Mouse (Mus musculus): ENCODE data around the gene Sowahb. TPM values are rescaled to one million over a fixed set of nuclear protein-coding genes. Genes with fewer than 3 reads are reported as not detected.

The Sowahb gene
- polyA plus RNA-seq, 1 experiment from 2014 or later = not detected

- WGBS = 38% methylated on average over 5 of the region's 5 CpGs
- no peak overlapping the region for H3K4me2 ChIP-seq
Measured at GRCm38 (mm10) chr5:92998494-92999016, 46.3 kb downstream of the Sowahb start.

DNA sequence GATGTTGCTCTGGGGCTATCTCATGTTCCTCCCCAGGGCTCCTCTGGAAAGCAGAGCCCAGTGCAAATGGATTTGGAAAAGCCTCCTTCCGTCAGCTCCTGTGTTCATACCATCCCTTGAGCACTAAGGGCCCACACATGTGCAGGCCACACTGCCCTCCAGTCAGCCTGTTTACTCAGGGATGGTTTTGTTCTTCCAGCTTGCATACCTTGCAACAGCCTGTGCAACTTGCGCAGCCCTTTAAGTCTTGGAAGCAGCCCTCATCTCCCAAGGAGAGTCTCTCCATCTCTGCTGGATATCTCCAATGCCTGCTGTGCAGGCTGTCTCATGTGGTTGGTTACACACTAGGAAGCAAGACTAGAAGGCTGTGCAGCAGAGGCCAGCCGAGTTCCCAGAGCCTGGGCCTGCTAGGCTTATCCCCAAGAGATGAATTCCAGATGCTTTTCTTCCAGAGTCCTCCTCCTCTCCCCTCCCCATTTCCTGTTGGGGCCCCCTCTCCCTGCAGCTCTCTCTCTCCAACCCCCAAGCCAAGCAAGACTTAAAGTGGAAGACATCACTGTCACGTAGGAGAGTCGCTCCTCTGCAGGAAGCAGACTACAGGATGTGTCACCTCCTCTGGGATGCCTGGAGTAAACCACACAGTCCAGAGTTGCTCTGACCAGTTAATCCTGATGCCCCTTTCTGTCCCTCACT is 47.2 kb downstream of the Sowahb start:
- Histone ChIP-seq H3K4me1 (peaks cover 69% of the 10 kb centered on the region), H3K36me3 (no peaks in the 10 kb centered on the region), H3K9me3 (no peaks in the 10 kb centered on the region), H3K4me2 (peak overlapping the region; percentile 32), H3K9ac (peak overlapping the region; percentile 24), H3K27ac (replicated peaks) (peak overlapping the region; percentile 93), H3K27me3 (replicated peaks) (no peaks in the 10 kb centered on the region), H3K4me3 (no peak overlapping the region)
- WGBS = 21% methylated on average over 5 of the region's 5 CpGs
- ATAC-seq (ENCODE audit: extremely low read depth, insufficient number of reproducible peaks, low FRiP score, low TSS enrichment) = peak; percentile 73

More at GRCm38 (mm10) chr5:92998494-92999016, 46.3 kb downstream of the Sowahb start:
- no peaks in the 10 kb centered on the region for H3K9me3 ChIP-seq
- H3K4me1 ChIP-seq = peaks cover 79% of the 10 kb centered on the region
- no peaks in the 10 kb centered on the region for H3K36me3 ChIP-seq
- H3K4me3 ChIP-seq = no peak overlapping the region
- no peak for ATAC-seq (ENCODE audit: extremely low read depth, insufficient number of reproducible peaks, low FRiP score, low TSS enrichment)
- no peaks in the 10 kb centered on the region for H3K27me3 ChIP-seq (replicated peaks)
- H3K9ac ChIP-seq = no peak overlapping the region
- peak overlapping the region; percentile 93 for H3K27ac ChIP-seq (replicated peaks)

- 80% methylated on average over 2 of the region's 2 CpGs for WGBS
- ATAC-seq (ENCODE audit: extremely low read depth, insufficient number of reproducible peaks, low FRiP score, low TSS enrichment) = no peak
- Histone ChIP-seq H3K27ac (replicated peaks) (0 out of 2 replicates have a peak overlapping the region, but pooled peaks have one; percentile 41), H3K4me2 (no peak overlapping the region), H3K9me3 (no peaks in the 10 kb centered on the region), H3K4me3 (no peak overlapping the region), H3K27me3 (replicated peaks) (no peaks in the 10 kb centered on the region), H3K36me3 (no peaks in the 10 kb centered on the region), H3K4me1 (peaks cover 48% of the 10 kb centered on the region), H3K9ac (no peak overlapping the region)
Measured at GRCm38 (mm10) chr5:92994861-92995260, 50.0 kb downstream of the Sowahb start.

GRCm38 (mm10) chr5:92994309-92994708 is 50.5 kb downstream of the Sowahb start:
- ATAC-seq (ENCODE audit: extremely low read depth, insufficient number of reproducible peaks, low FRiP score, low TSS enrichment) = no peak
- Histone ChIP-seq H3K36me3 (no peaks in the 10 kb centered on the region), H3K4me2 (no peak overlapping the region), H3K9ac (no peak overlapping the region), H3K4me3 (no peak overlapping the region), H3K27me3 (replicated peaks) (no peaks in the 10 kb centered on the region), H3K9me3 (no peaks in the 10 kb centered on the region), H3K27ac (replicated peaks) (no peak overlapping the region), H3K4me1 (peaks cover 44% of the 10 kb centered on the region)
- 66% methylated on average over 6 of the region's 6 CpGs for WGBS

GRCm38 (mm10) chr5:92992106-92992505 is 52.7 kb downstream of the Sowahb start:
- Histone ChIP-seq H3K9ac (no peak overlapping the region), H3K27me3 (replicated peaks) (no peaks in the 10 kb centered on the region), H3K4me3 (no peak overlapping the region), H3K4me2 (no peak overlapping the region), H3K4me1 (peaks cover 36% of the 10 kb centered on the region), H3K36me3 (no peaks in the 10 kb centered on the region), H3K27ac (replicated peaks) (no peak overlapping the region; the same call in 1 of the 2 replicates), H3K9me3 (no peaks in the 10 kb centered on the region)
- 42% methylated on average over 3 of the region's 3 CpGs for WGBS
- ATAC-seq (ENCODE audit: extremely low read depth, insufficient number of reproducible peaks, low FRiP score, low TSS enrichment) = no peak

Other genes with a start within 250 kb of the Sowahb start
- 82.0 and 82.4 TPM in 2 replicates for gene Sept11, start 48.4 kb upstream of the Sowahb start, polyA plus RNA-seq (2015; fragmentation: Nextera tagmentation; extraction: Ambion mirVana)
- 83.2 and 88.6 TPM in 2 replicates for gene Ccni, start 161.5 kb upstream of the Sowahb start, polyA plus RNA-seq (2015; fragmentation: Nextera tagmentation; extraction: Ambion mirVana)
- 2.0 and 2.1 TPM in 2 replicates for gene 2010109A12Rik, start 161.5 kb upstream of the Sowahb start, polyA plus RNA-seq (2015; fragmentation: Nextera tagmentation; extraction: Ambion mirVana)
- gene Ccng2, start 222.2 kb upstream of the Sowahb start, polyA plus RNA-seq (2015; fragmentation: Nextera tagmentation; extraction: Ambion mirVana) = 35.3 and 42.1 TPM in 2 replicates